8 mouse cellular contexts compared by ENCODE assay signal in genomic region chr3:33799617-33800512, GRCm38 (mm10). TPM values are rescaled to one million over a fixed set of nuclear protein-coding genes. Genes with fewer than 3 reads are reported as not detected.
DNase-seq lines count a peak whose midpoint lies in the region; ATAC-seq lines count a peak whose summit lies in the region.

Ttc14 (plus strand) TSS chr3:33799832.

- H3K4me2 ChIP-seq in forebrain, embryonic 14.5 days (ENCODE audit: low read length), result peak within 1 kb of the TSS; percentile 65
- peak within 1 kb of the TSS; percentile 76 for H3K4me2 ChIP-seq in neural tube, embryonic 15.5 days

- intact Hi-C loops in heart, postnatal 14 days (cut with DNase I), result no loop called here

- WGBS in forebrain, embryonic 14.5 days, result under 1% methylated on average over 90 of the region's 90 CpGs
- WGBS in neural tube, embryonic 15.5 days, result under 1% methylated on average over 90 of the region's 90 CpGs

- H3K4me3 ChIP-seq in forebrain, embryonic 14.5 days (ENCODE audit: low read depth, low read length), result peak within 1 kb of the TSS; percentile 98
- peak within 1 kb of the TSS; percentile 85 for H3K4me3 ChIP-seq in neural tube, embryonic 15.5 days (replicated peaks)

- peak; percentile 99 for ATAC-seq in forebrain, embryonic 14.5 days
- ATAC-seq in neural tube, embryonic 15.5 days (ENCODE audit: low FRiP score), result peak; percentile 100

- peak within 1 kb of the TSS; percentile 98 for H3K27ac ChIP-seq in forebrain, embryonic 14.5 days (ENCODE audit: low read depth, low read length)
- peak within 1 kb of the TSS; percentile 100 for H3K27ac ChIP-seq in neural tube, embryonic 15.5 days (replicated peaks)

- DNase-seq in ES-CJ7 (ENCODE audit: low read depth, low spot score), result peak; percentile 98
- DNase-seq in cerebellum, adult 11 months, result peak; percentile 97
- DNase-seq in forebrain, embryonic 14.5 days (ENCODE audit: low spot score), result peak; percentile 98
- peak; percentile 99 to 100 for DNase-seq in heart, postnatal 14 days
- DNase-seq in layer of hippocampus, adult 11-12 months (ENCODE audit: low spot score), result peak; percentile 96
- peak; percentile 97 to 98 for DNase-seq in lung, adult 18-20 months
- DNase-seq in testis, postnatal 14 days (ENCODE audit: low spot score), result peak; percentile 97

- peaks cover 5% of the 10 kb centered on the region for H3K4me1 ChIP-seq in forebrain, embryonic 14.5 days (ENCODE audit: control insufficient read depth, insufficient read depth, low read length)
- H3K4me1 ChIP-seq in neural tube, embryonic 15.5 days, result peaks cover 15% of the 10 kb centered on the region

- H3K36me3 ChIP-seq in forebrain, embryonic 14.5 days (ENCODE audit: control insufficient read depth, insufficient read depth, low read length), result peaks cover 10% of the 10 kb centered on the region
- peaks cover 9% of the 10 kb centered on the region; the same call in 1 of the 2 replicates for H3K36me3 ChIP-seq in neural tube, embryonic 15.5 days

- no peaks in the 10 kb centered on the region for H3K27me3 ChIP-seq in forebrain, embryonic 14.5 days (replicated peaks; ENCODE audit: control insufficient read depth, insufficient read depth, low read length)
- no peaks in the 10 kb centered on the region for H3K27me3 ChIP-seq in neural tube, embryonic 15.5 days (replicated peaks)

- H3K9me3 ChIP-seq in forebrain, embryonic 14.5 days (replicated peaks; ENCODE audit: control insufficient read depth, low read length), result no peaks in the 10 kb centered on the region
- no peaks in the 10 kb centered on the region for H3K9me3 ChIP-seq in neural tube, embryonic 15.5 days (replicated peaks)

- H3K9ac ChIP-seq in forebrain, embryonic 14.5 days (ENCODE audit: low read length), result peak within 1 kb of the TSS; percentile 95
- H3K9ac ChIP-seq in neural tube, embryonic 15.5 days (replicated peaks), result peak within 1 kb of the TSS; percentile 93

RNA-seq across cellular contexts. Expression of gene Ttc14, which starts in this region (rescaled TPM):
- polyA plus RNA-seq in forebrain, embryonic 14.5 days (2014; fragmentation: Nextera tagmentation; extraction: Ambion mirVana), result 59.4 and 65.9 TPM in 2 replicates
- total RNA-seq in heart, postnatal 14 days (2021), result 10 to 100 TPM; 24.9 to 26.7 TPM
- polyA plus RNA-seq in neural tube, embryonic 15.5 days (2015; fragmentation: Nextera tagmentation; extraction: Ambion mirVana), result 67.3 and 71.4 TPM in 2 replicates

Comparison
In these comparisons a context has a peak if more than half of its experiments do, and no peak if none do; other contexts are left out.
1. Peak in every context shown above with its lines: DNase-seq, ATAC-seq, H3K4me3 ChIP-seq and H3K27ac ChIP-seq.